Mouse (Mus musculus): ENCODE measurements around the gene Ccnt1.

The Ccnt1 gene

DNA sequence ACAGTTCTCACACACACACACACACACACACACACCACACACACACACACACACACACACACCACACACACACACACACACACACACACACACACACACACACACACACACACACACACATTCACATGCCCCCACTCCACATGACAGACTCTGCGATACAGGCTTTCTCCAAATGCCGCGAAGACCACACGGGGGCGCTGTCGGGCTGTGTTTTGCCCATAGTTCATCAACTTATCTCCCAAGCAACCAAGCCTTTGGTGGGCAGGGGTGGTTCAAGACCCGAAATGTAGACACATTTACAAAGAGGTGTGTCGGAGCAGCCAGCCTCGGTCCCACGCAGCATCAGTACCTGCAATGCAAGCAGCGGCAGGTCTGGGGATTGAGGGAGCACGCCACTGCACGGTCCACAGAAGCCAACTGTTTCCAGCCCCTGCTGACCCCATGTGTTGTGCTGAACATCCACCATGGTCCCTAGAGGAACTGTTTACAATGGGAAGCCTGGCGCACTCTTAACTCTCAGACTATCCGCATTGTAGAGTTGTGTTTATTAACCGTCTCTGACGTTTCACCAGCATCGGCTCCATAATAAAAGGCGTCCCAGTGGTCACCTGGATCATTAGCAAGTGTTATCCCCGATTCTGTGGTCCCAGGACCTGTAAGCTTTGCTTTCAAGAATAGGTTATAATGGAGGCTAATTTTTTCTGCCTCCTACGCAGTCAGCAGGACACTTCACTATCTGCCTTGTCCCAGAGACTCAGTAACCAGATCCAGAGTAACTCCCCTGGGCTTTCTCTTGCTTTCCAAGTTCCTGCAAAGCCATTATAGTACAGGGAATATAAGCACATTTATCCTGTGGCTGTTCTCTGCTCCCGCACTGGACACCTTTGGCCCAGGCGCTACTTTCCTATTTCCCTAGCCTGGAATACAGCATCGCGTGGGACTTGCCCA, 60.0 kb downstream of the Ccnt1 start:
- peak; percentile 62 for DNase-seq (ENCODE audit: low read depth, low spot score)

- no peak for DNase-seq (ENCODE audit: low read depth, low spot score)
Measured at GRCm38 (mm10) chr15:98509387-98509786, 61.3 kb downstream of the Ccnt1 start.

DNA sequence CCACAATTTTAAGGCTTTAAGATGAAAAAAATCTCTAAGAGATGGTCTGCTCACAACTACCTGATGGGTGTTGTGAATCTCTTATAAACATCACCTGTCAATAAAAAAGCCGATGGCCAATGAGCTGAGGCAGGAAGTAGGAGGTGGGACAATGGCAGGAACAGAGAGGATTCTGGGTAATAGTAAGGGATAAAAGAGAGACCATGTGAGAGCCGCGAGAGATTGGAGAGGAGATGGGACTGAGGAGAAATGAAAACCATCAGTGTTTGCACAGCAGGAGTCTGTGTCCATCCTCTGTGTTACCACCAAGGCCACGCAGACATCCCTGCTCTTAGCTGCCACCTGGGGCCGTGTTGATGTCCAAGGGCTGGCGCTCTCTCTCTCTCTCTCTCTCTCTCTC, 63.4 kb downstream of the Ccnt1 start:
- no peak for DNase-seq (ENCODE audit: low read depth, low spot score)

DNA sequence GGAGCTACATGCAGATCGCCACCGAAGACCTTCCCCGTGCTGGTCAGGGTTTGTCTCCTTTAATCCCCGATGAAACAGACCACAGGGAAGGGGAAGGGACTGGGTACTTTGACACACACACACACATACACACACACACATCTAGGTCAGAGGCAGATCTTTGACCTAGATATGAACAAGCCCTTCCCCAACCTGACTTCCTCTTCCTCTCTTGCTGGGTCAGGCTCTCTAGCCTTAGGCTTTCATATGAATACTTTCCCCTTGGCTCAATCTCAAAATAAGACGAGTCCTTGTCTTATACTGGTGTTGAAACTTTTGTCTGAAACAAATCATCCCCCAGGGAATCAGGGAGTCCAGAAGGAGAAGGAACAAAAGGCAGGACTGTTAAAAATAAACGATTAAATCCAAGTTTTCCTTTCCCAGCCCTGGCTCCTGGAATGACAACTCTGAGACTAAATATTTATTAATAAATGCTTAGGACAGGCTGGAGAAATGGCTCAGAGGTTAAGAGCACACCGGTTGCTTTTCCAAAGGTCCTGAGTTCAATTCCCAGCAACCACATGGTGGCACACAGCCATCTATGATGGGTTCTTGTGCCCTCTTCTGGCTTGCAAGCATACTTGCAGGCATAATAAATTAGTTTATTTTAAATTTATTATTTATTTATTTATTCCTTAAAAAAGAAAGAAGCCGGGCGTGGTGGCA, 64.3 kb downstream of the Ccnt1 start:
- no peak for DNase-seq (ENCODE audit: low read depth, low spot score)

- peak; percentile 40 for DNase-seq (ENCODE audit: low read depth, low spot score)
Measured at GRCm38 (mm10) chr15:98504514-98504913, 66.2 kb downstream of the Ccnt1 start.

DNA sequence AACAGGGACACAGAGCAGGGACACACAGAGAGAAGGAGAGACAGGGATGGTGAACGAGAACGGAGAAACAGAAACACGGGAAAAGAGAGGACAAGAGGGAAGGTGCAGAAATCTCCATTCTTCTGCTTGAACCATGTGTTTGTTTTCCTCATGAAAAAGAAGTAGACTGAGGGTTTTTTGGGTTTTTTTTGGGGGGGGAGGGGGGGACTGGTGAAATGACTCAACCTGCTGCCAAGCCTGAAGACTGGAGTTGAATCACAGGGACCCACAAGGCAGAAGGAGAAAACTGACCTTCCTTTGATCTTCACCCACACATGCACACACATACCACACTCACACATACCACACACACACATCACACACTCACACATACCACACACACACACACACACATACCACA, 67.4 kb downstream of the Ccnt1 start:
- no peak for DNase-seq (ENCODE audit: low read depth, low spot score)

- no peak for DNase-seq (ENCODE audit: low read depth, low spot score)
Measured at GRCm38 (mm10) chr15:98497631-98498030, 73.1 kb downstream of the Ccnt1 start.

DNA sequence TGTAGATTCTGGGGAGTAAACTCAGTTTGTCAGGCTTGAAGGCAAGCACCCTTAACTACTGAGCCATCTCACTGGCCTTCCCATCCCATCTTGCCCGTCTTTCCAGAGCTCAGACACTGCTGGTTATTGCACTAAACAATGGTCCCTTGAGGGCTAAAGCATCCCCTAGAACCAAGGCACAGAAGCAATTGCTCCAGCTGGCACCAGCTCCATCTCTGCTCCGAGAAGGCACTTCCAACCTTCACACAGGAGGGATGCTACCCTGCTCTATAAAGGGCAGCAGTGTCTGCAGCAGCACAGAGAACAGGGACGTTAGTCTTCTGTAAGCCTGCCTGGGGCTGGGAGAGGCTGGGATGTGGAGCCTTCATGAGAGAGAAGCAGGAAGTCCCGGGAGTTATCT, 78.6 kb downstream of the Ccnt1 start, which contains the start of gene Olfr279:
Olfr279 (plus strand) TSS at position 301 of the 400 bp plus-strand sequence.
- no peak for DNase-seq (ENCODE audit: low read depth, low spot score)

GRCm38 (mm10) chr15:98491332-98491731, 79.4 kb downstream of the Ccnt1 start:
- no peak for DNase-seq (ENCODE audit: low read depth, low spot score)
